Mouse (Mus musculus) hindbrain, postnatal 0 days (tissue): ENCODE data around the gene Ly86. TPM values are rescaled to one million over a fixed set of nuclear protein-coding genes. Genes with fewer than 3 reads are reported as not detected.

Source experiments
- ATAC-seq: fragments of 200-750 bp; cut with Nextera tagmentation; 2 replicates; pipeline ENCODE4 v1.8.0; 2017; ENCODE audit warnings: mild to moderate bottlenecking, moderate TSS enrichment, moderate library complexity
- DNase-seq: peaks from one replicate; pipeline ENCODE4 v3.0.0-alpha.2; 2015; ENCODE audit warnings: low spot score
- H3K27ac ChIP-seq: fragments of 300-500 bp; sonication (generic); 2 replicates; pipeline ENCODE4 v1.5.1; 2014; ENCODE audit warnings: mild to moderate bottlenecking
- H3K27me3 ChIP-seq: fragments of 300-500 bp; sonication (generic); 2 replicates; pipeline ENCODE4 v1.6.1; 2014; ENCODE audit warnings: low read length, mixed read lengths; ENCODE audit not compliant: insufficient read depth
- H3K36me3 ChIP-seq: fragments of 300-500 bp; sonication (generic); 2 replicates; pipeline ENCODE4 v1.6.1; 2014; ENCODE audit warnings: low read length, mixed read lengths; ENCODE audit not compliant: insufficient read depth
- H3K4me1 ChIP-seq: fragments of 300-500 bp; sonication (generic); 2 replicates; pipeline ENCODE4 v1.6.1; 2014; ENCODE audit warnings: antibody characterized with exemption, low read length, mixed read lengths; ENCODE audit not compliant: insufficient read depth
- H3K4me2 ChIP-seq: fragments of 300-500 bp; sonication (generic); 2 replicates; pipeline ENCODE4 v1.6.1; 2014; ENCODE audit warnings: low read depth, mild to moderate bottlenecking, low read length, moderate library complexity, mixed read lengths
- H3K4me3 ChIP-seq: fragments of 300-500 bp; sonication (generic); 2 replicates; pipeline ENCODE4 v1.5.1; 2014; ENCODE audit warnings: low read length
- H3K9ac ChIP-seq: fragments of 300-500 bp; sonication (generic); replicated peaks from 2 replicates; pipeline ENCODE4 v1.6.1; 2014; ENCODE audit warnings: mild to moderate bottlenecking, low read length, moderate library complexity, mixed read lengths
- H3K9me3 ChIP-seq: fragments of 300-500 bp; sonication (generic); 2 replicates; pipeline ENCODE4 v1.6.1; 2016; ENCODE audit warnings: low read length, mixed read lengths
- CTCF ChIP-seq: IDR thresholded peaks from 2 replicates; pipeline ENCODE4 v1.5.1; 2016; ENCODE audit warnings: antibody characterized with exemption, control low read depth, low read depth
- WGBS: fragments of 180-500 bp; shearing (Covaris S2); extraction: QIAGEN DNeasy Blood & Tissue Kit; methylation state at CpG from one replicate; pipeline ENCODE4 v1.1.7; 2014; 5-methylcytosine and 5-hydroxymethylcytosine counted together
- polyA plus RNA-seq: library from polyadenylated mRNA; unstranded; fragments of >200 nt; fragmentation: Nextera tagmentation; extraction: Ambion mirVana; gene quantifications from 2 replicates; pipeline ENCODE4 v1.2.1, GENCODE M21; 2015
- total RNA-seq: library from RNA; depleted of rRNA; stranded (reverse); fragments of >200 nt; gene quantifications from 2 replicates; pipeline ENCODE4 v1.2.3, GENCODE M21; 2014; rRNA removed

Gene Ly86
- 8.9 and 9.3 TPM in 2 replicates for total RNA-seq
- polyA plus RNA-seq: 12.1 and 13.2 TPM in 2 replicates

- WGBS: 93% methylated on average over 28 of the region's 28 CpGs
- no peak for DNase-seq
- Histone ChIP-seq H3K9ac (no peak within 1 kb of the TSS), H3K4me3 (no peak within 1 kb of the TSS), H3K27ac (no peak within 1 kb of the TSS), H3K4me2 (no peak within 1 kb of the TSS), H3K27me3 (no peaks in the 10 kb centered on the region), H3K36me3 (no peaks in the 10 kb centered on the region), H3K9me3 (no peaks in the 10 kb centered on the region), H3K4me1 (no peaks in the 10 kb centered on the region)
- TF ChIP-seq CTCF: no peak
- no peak for ATAC-seq
Measured at GRCm38 (mm10) chr13:37344909-37345772, at the start of gene Ly86. Ly86 (plus strand) TSS chr13:37345208.

- Histone ChIP-seq H3K27me3 (no peaks in the 10 kb centered on the region), H3K9ac (no peak overlapping the region), H3K4me1 (no peaks in the 10 kb centered on the region), H3K4me3 (no peak overlapping the region), H3K4me2 (no peak overlapping the region), H3K36me3 (no peaks in the 10 kb centered on the region), H3K9me3 (no peaks in the 10 kb centered on the region), H3K27ac (no peak overlapping the region)
- no peak for ATAC-seq
- no peak for DNase-seq
- WGBS: 51% methylated on average over 5 of the region's 5 CpGs
- TF ChIP-seq CTCF: no peak
Measured at GRCm38 (mm10) chr13:37297886-37298285, 47.1 kb upstream of the Ly86 start.

- WGBS: 21% methylated on average over 1 of the region's 1 CpGs
- H3K4me3 ChIP-seq: no peak overlapping the region
- DNase-seq (peak; percentile 31), ATAC-seq (no peak)
- no peaks in the 10 kb centered on the region for H3K9me3 ChIP-seq
- no peaks in the 10 kb centered on the region for H3K36me3 ChIP-seq
- H3K27me3 ChIP-seq: no peaks in the 10 kb centered on the region
- H3K27ac ChIP-seq: no peak overlapping the region
- no peak overlapping the region for H3K4me2 ChIP-seq
- no peaks in the 10 kb centered on the region for H3K4me1 ChIP-seq
- no peak overlapping the region for H3K9ac ChIP-seq
- no peak for TF ChIP-seq CTCF
Measured at GRCm38 (mm10) chr13:37298856-37299255, 46.2 kb upstream of the Ly86 start.

GRCm38 (mm10) chr13:37302877-37303276 lies 42.1 kb upstream of the Ly86 start:
- no peak overlapping the region for H3K9ac ChIP-seq
- H3K27me3 ChIP-seq: no peaks in the 10 kb centered on the region
- DNase-seq (no peak), ATAC-seq (no peak)
- H3K4me1 ChIP-seq: no peaks in the 10 kb centered on the region
- H3K36me3 ChIP-seq: no peaks in the 10 kb centered on the region
- no peak for TF ChIP-seq CTCF
- H3K9me3 ChIP-seq: no peaks in the 10 kb centered on the region
- 54% methylated on average over 5 of the region's 5 CpGs for WGBS
- no peak overlapping the region for H3K4me3 ChIP-seq
- H3K4me2 ChIP-seq: no peak overlapping the region
- H3K27ac ChIP-seq: no peak overlapping the region

GRCm38 (mm10) chr13:37308006-37308405 lies 37.0 kb upstream of the Ly86 start:
- no peak for DNase-seq
- no peak overlapping the region for H3K4me3 ChIP-seq

GRCm38 (mm10) chr13:37309296-37309695 lies 35.7 kb upstream of the Ly86 start:
- Histone ChIP-seq H3K9me3 (no peaks in the 10 kb centered on the region), H3K4me3 (no peak overlapping the region), H3K27me3 (no peaks in the 10 kb centered on the region), H3K4me2 (no peak overlapping the region), H3K27ac (no peak overlapping the region), H3K4me1 (peaks cover 7% of the 10 kb centered on the region; the same call in 1 of the 2 replicates), H3K36me3 (no peaks in the 10 kb centered on the region), H3K9ac (no peak overlapping the region)
- TF ChIP-seq CTCF: no peak
- DNase-seq (peak; percentile 54), ATAC-seq (no peak)
- WGBS: 42% methylated on average over 5 of the region's 5 CpGs

More at GRCm38 (mm10) chr13:37308006-37308405, 37.0 kb upstream of the Ly86 start:
- Histone ChIP-seq H3K4me1 (peaks cover 7% of the 10 kb centered on the region; the same call in 1 of the 2 replicates), H3K27ac (no peak overlapping the region), H3K4me2 (no peak overlapping the region), H3K9me3 (no peaks in the 10 kb centered on the region), H3K36me3 (no peaks in the 10 kb centered on the region), H3K27me3 (no peaks in the 10 kb centered on the region), H3K9ac (no peak overlapping the region)
- TF ChIP-seq CTCF: no peak
- WGBS: 78% methylated on average over 4 of the region's 4 CpGs
- ATAC-seq: no peak

GRCm38 (mm10) chr13:37310331-37310730 lies 34.7 kb upstream of the Ly86 start:
- H3K4me1 ChIP-seq: peaks cover 7% of the 10 kb centered on the region; the same call in 1 of the 2 replicates
- no peak overlapping the region for H3K4me2 ChIP-seq
- H3K9ac ChIP-seq: no peak overlapping the region
- ATAC-seq: no peak
- H3K27ac ChIP-seq: no peak overlapping the region
- no peaks in the 10 kb centered on the region for H3K27me3 ChIP-seq
- no peaks in the 10 kb centered on the region for H3K9me3 ChIP-seq
- TF ChIP-seq CTCF: no peak
- DNase-seq: no peak
- no peak overlapping the region for H3K4me3 ChIP-seq
- WGBS: 47% methylated on average over 8 of the region's 8 CpGs
- no peaks in the 10 kb centered on the region for H3K36me3 ChIP-seq
